Mouse (Mus musculus): Measurements from ENCODE around the gene Nfkb2. TPM values are rescaled to one million over a fixed set of nuclear protein-coding genes. Genes with fewer than 3 reads are reported as not detected.

The Nfkb2 gene
- polyA plus RNA-seq, 1 experiment from 2014 or later = 4.2 TPM

- Histone ChIP-seq H3K36me3 (ENCODE audit: control insufficient read depth, insufficient read depth, low read length) (no peaks in the 10 kb centered on the region), H3K9me3 (ENCODE audit: control insufficient read depth, low read length) (no peaks in the 10 kb centered on the region), H3K4me3 (ENCODE audit: low read depth, low read length) (peak overlapping the region; percentile 57), H3K4me1 (replicated peaks; ENCODE audit: control insufficient read depth, insufficient read depth, low read length) (peaks cover 10% of the 10 kb centered on the region), H3K27ac (ENCODE audit: low read depth, low read length) (no peak overlapping the region), H3K4me2 (ENCODE audit: low read depth, low read length, severe bottlenecking) (peak overlapping the region; percentile 91), H3K9ac (ENCODE audit: low read length) (peak overlapping the region; percentile 61; the same call in 1 of the 2 replicates), H3K27me3 (ENCODE audit: control insufficient read depth, insufficient read depth, low read length) (peaks cover 24% of the 10 kb centered on the region)
- WGBS = 50% methylated on average over 5 of the region's 5 CpGs
- DNase-seq (ENCODE audit: low spot score) (peak; percentile 47), ATAC-seq (replicated peaks; ENCODE audit: low FRiP score) (no peak)
Measured at GRCm38 (mm10) chr19:46306268-46306610, 2.1 kb downstream of the Nfkb2 start.

GRCm38 (mm10) chr19:46306751-46307289 lies 2.7 kb downstream of the Nfkb2 start:
- no peak overlapping the region for H3K4me3 ChIP-seq (ENCODE audit: low read depth, low read length)
- no peak for DNase-seq (ENCODE audit: low spot score)
- H3K4me2 ChIP-seq (ENCODE audit: low read depth, low read length, severe bottlenecking) = no peak overlapping the region
- no peak for ATAC-seq (replicated peaks; ENCODE audit: low FRiP score)
- no peaks in the 10 kb centered on the region for H3K36me3 ChIP-seq (ENCODE audit: control insufficient read depth, insufficient read depth, low read length)
- H3K27me3 ChIP-seq (ENCODE audit: control insufficient read depth, insufficient read depth, low read length) = peaks cover 24% of the 10 kb centered on the region
- no peak overlapping the region for H3K9ac ChIP-seq (ENCODE audit: low read length)
- no peaks in the 10 kb centered on the region for H3K9me3 ChIP-seq (ENCODE audit: control insufficient read depth, low read length)
- 89% methylated on average over 9 of the region's 9 CpGs for WGBS
- no peak overlapping the region for H3K27ac ChIP-seq (ENCODE audit: low read depth, low read length)
- H3K4me1 ChIP-seq (replicated peaks; ENCODE audit: control insufficient read depth, insufficient read depth, low read length) = peaks cover 10% of the 10 kb centered on the region

DNA sequence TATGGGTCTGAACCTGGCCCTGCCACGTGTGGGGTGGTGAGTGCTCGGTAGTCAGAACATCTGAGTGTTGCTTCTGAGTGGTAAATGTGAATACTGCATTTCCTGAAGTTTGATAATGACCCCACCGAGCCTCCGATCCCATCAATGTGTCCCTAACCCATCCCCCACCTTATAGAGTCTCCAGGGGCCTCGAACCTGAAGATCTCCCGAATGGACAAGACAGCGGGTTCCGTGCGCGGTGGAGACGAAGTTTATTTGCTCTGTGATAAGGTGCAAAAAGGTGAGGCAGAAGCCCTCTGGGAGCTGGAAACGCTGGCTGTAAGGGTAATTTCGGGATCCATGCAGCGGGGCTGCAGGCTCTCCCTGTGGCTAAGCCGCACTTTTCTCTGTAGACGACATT lies 3.7 kb downstream of the Nfkb2 start:
- Histone ChIP-seq H3K9ac (ENCODE audit: low read length) (no peak overlapping the region), H3K36me3 (ENCODE audit: control insufficient read depth, insufficient read depth, low read length) (no peaks in the 10 kb centered on the region), H3K9me3 (ENCODE audit: control insufficient read depth, low read length) (no peaks in the 10 kb centered on the region), H3K4me3 (ENCODE audit: low read depth, low read length) (no peak overlapping the region), H3K4me1 (replicated peaks; ENCODE audit: control insufficient read depth, insufficient read depth, low read length) (peaks cover 10% of the 10 kb centered on the region), H3K4me2 (ENCODE audit: low read depth, low read length, severe bottlenecking) (no peak overlapping the region), H3K27ac (ENCODE audit: low read depth, low read length) (no peak overlapping the region), H3K27me3 (ENCODE audit: control insufficient read depth, insufficient read depth, low read length) (peaks cover 24% of the 10 kb centered on the region)
- 72% methylated on average over 16 of the region's 16 CpGs for WGBS
- DNase-seq (ENCODE audit: low spot score) (no peak), ATAC-seq (replicated peaks; ENCODE audit: low FRiP score) (no peak)

DNA sequence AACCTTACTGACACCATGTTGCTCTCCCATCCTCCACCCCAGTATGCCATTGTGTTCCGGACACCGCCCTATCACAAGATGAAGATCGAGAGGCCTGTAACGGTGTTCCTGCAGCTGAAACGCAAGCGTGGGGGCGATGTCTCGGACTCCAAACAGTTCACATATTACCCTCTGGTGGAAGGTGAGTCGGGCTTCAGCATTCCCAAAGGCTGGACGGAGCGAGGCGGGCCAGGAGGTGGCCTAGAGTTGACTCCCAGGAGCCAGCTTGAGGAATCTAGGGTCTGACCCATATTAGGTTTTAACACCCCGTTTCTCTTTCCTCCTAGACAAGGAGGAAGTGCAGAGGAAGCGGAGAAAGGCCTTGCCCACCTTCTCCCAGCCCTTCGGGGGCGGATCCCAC lies 4.2 kb downstream of the Nfkb2 start:
- Histone ChIP-seq H3K4me1 (replicated peaks; ENCODE audit: control insufficient read depth, insufficient read depth, low read length) (peaks cover 10% of the 10 kb centered on the region), H3K9ac (ENCODE audit: low read length) (0 out of 2 replicates have a peak overlapping the region, but pooled peaks have one; percentile 20), H3K36me3 (ENCODE audit: control insufficient read depth, insufficient read depth, low read length) (no peaks in the 10 kb centered on the region), H3K27me3 (ENCODE audit: control insufficient read depth, insufficient read depth, low read length) (peaks cover 28% of the 10 kb centered on the region), H3K27ac (ENCODE audit: low read depth, low read length) (no peak overlapping the region), H3K4me3 (ENCODE audit: low read depth, low read length) (no peak overlapping the region; the same call in 1 of the 2 replicates), H3K4me2 (ENCODE audit: low read depth, low read length, severe bottlenecking) (peak overlapping the region; percentile 74; the same call in 1 of the 2 replicates), H3K9me3 (ENCODE audit: control insufficient read depth, low read length) (no peaks in the 10 kb centered on the region)
- DNase-seq (ENCODE audit: low spot score) = peak; percentile 55
- WGBS = 51% methylated on average over 16 of the region's 16 CpGs
- no peak for ATAC-seq (replicated peaks; ENCODE audit: low FRiP score)

- peaks cover 9% of the 10 kb centered on the region for H3K4me1 ChIP-seq (replicated peaks; ENCODE audit: control insufficient read depth, insufficient read depth, low read length)
- peak; percentile 94 for DNase-seq (ENCODE audit: low spot score)
- peak overlapping the region; percentile 20; the same call in 1 of the 2 replicates for H3K9ac ChIP-seq (ENCODE audit: low read length)
- peaks cover 32% of the 10 kb centered on the region for H3K27me3 ChIP-seq (ENCODE audit: control insufficient read depth, insufficient read depth, low read length)
- no peaks in the 10 kb centered on the region for H3K36me3 ChIP-seq (ENCODE audit: control insufficient read depth, insufficient read depth, low read length)
- H3K27ac ChIP-seq (ENCODE audit: low read depth, low read length) = no peak overlapping the region
- ATAC-seq (replicated peaks; ENCODE audit: low FRiP score) = peak; percentile 22
- WGBS = under 1% methylated on average over 47 of the region's 47 CpGs
- peak overlapping the region; percentile 22 for H3K4me3 ChIP-seq (ENCODE audit: low read depth, low read length)
- no peaks in the 10 kb centered on the region for H3K9me3 ChIP-seq (ENCODE audit: control insufficient read depth, low read length)
- H3K4me2 ChIP-seq (ENCODE audit: low read depth, low read length, severe bottlenecking) = peak overlapping the region; percentile 74
Measured at GRCm38 (mm10) chr19:46308706-46309435, 4.8 kb downstream of the Nfkb2 start.

- H3K27ac ChIP-seq (ENCODE audit: low read depth, low read length) = no peak overlapping the region
- no peak overlapping the region for H3K4me2 ChIP-seq (ENCODE audit: low read depth, low read length, severe bottlenecking)
- DNase-seq (ENCODE audit: low spot score) (peak; percentile 50), ATAC-seq (replicated peaks; ENCODE audit: low FRiP score) (no peak)
- no peaks in the 10 kb centered on the region for H3K9me3 ChIP-seq (ENCODE audit: control insufficient read depth, low read length)
- no peak overlapping the region for H3K9ac ChIP-seq (ENCODE audit: low read length)
- whole genome bisulfite sequencing = 84% methylated on average over 21 of the region's 21 CpGs
- peaks cover 41% of the 10 kb centered on the region for H3K27me3 ChIP-seq (ENCODE audit: control insufficient read depth, insufficient read depth, low read length)
- H3K4me3 ChIP-seq (ENCODE audit: low read depth, low read length) = no peak overlapping the region
- no peaks in the 10 kb centered on the region for H3K36me3 ChIP-seq (ENCODE audit: control insufficient read depth, insufficient read depth, low read length)
- peaks cover 8% of the 10 kb centered on the region for H3K4me1 ChIP-seq (replicated peaks; ENCODE audit: control insufficient read depth, insufficient read depth, low read length)
Measured at GRCm38 (mm10) chr19:46309651-46310305, 5.7 kb downstream of the Nfkb2 start.

DNA sequence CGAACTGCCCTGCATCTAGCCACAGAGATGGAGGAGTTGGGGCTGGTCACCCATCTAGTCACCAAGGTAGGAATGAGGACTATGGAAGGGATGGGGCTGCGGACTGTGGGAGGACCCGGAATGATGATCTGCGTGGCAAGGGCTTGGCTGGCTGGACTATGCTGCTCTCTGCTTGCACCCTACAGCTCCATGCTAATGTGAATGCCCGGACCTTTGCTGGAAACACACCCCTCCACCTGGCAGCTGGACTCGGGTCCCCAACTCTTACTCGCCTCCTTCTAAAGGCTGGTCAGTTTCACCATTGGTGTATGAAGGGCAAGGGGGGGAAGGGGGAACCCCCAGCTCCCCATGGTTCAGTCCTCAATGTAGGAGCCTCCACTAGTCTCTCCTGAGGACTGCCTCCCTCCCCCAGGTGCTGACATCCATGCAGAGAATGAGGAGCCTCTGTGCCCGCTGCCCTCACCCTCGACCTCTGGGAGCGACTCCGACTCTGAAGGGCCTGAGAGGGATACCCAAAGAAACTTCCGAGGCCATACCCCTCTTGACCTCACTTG lies 6.3 kb downstream of the Nfkb2 start:
- Histone ChIP-seq H3K4me2 (ENCODE audit: low read depth, low read length, severe bottlenecking) (no peak overlapping the region), H3K4me1 (replicated peaks; ENCODE audit: control insufficient read depth, insufficient read depth, low read length) (peaks cover 3% of the 10 kb centered on the region; the same call in 1 of the 2 replicates), H3K4me3 (ENCODE audit: low read depth, low read length) (no peak overlapping the region), H3K9ac (ENCODE audit: low read length) (no peak overlapping the region), H3K36me3 (ENCODE audit: control insufficient read depth, insufficient read depth, low read length) (no peaks in the 10 kb centered on the region), H3K27me3 (ENCODE audit: control insufficient read depth, insufficient read depth, low read length) (peaks cover 47% of the 10 kb centered on the region), H3K27ac (ENCODE audit: low read depth, low read length) (no peak overlapping the region), H3K9me3 (ENCODE audit: control insufficient read depth, low read length) (no peaks in the 10 kb centered on the region)
- DNase-seq (ENCODE audit: low spot score) (peak; percentile 50), ATAC-seq (replicated peaks; ENCODE audit: low FRiP score) (no peak)
- 86% methylated on average over 12 of the region's 12 CpGs for WGBS

DNA sequence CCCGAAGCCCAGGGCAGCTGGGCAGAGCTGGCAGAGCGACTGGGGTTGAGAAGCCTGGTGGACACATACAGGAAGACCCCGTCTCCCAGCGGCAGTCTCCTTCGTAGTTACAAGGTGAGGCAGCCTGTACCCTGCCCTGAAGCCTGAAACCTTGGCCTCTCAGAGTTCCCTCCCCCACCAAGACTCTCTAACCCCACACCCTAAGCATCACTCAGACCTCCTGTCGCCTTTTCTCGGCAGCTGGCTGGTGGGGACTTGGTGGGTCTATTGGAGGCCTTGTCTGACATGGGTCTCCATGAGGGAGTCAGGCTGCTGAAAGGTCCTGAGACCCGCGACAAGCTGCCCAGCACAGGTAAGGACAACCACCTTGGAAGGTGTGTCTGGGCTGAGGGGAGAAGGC lies 7.2 kb downstream of the Nfkb2 start:
- ATAC-seq (replicated peaks; ENCODE audit: low FRiP score) (no peak), DNase-seq (ENCODE audit: low spot score) (peak; percentile 43)
- Histone ChIP-seq H3K4me3 (ENCODE audit: low read depth, low read length) (no peak overlapping the region), H3K27ac (ENCODE audit: low read depth, low read length) (no peak overlapping the region), H3K36me3 (ENCODE audit: control insufficient read depth, insufficient read depth, low read length) (no peaks in the 10 kb centered on the region), H3K4me2 (ENCODE audit: low read depth, low read length, severe bottlenecking) (no peak overlapping the region), H3K9ac (ENCODE audit: low read length) (no peak overlapping the region), H3K9me3 (ENCODE audit: control insufficient read depth, low read length) (no peaks in the 10 kb centered on the region), H3K4me1 (replicated peaks; ENCODE audit: control insufficient read depth, insufficient read depth, low read length) (0 out of 2 replicates have a peak, but pooled peaks cover 3% of the 10 kb centered on the region), H3K27me3 (ENCODE audit: control insufficient read depth, insufficient read depth, low read length) (peaks cover 55% of the 10 kb centered on the region)
- 86% methylated on average over 9 of the region's 9 CpGs for WGBS
